Mouse (Mus musculus): ENCODE results near the gene Ace3.

DNA sequence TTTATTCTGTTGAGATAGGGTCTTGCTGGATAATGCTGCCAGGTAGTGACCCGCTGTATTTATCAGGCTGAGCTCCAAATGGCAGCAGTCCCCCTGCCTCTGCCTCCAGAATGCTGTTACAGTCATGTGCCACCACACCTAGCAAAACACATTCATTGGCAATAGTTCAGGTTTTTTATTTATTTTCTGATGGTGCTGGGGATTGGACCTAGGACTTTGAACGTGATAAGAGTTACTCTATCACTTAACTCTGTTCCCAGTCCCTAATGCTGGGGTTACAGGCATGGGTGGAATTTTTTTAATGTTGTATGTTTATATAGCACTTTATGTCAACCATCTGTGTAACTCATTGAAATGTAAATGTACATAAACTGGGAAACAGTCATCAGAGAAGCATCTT is 59.4 kb downstream of the Ace3 start:
- no peak for TF ChIP-seq EP300 (IDR thresholded peaks at IDR 0.05; ENCODE audit: low read depth)
- TF ChIP-seq CTCF (IDR thresholded peaks at IDR 0.05; ENCODE audit: low read depth), result no peak
